Mouse (Mus musculus) liver, embryonic 14.5 days (tissue): ENCODE measurements around the gene Spata31d1b. TPM values are rescaled to one million over a fixed set of nuclear protein-coding genes. Genes with fewer than 3 reads are reported as not detected.

Experiments used
- ATAC-seq: fragments of 200-750 bp; cut with Nextera tagmentation; 2 replicates; pipeline ENCODE4 v1.8.0; 2017; ENCODE audit warnings: moderate number of reproducible peaks, mild to moderate bottlenecking, moderate library complexity; ENCODE audit not compliant: insufficient read depth
- DNase-seq, 3 experiments: peaks; one replicate each; pipeline ENCODE4 v3.0.0-alpha.2; 2012 to 2013; ENCODE audit warnings: low read depth in 3 of 3, low spot score in 3 of 3
- H3K27ac ChIP-seq: fragments of 300-500 bp; sonication (generic); 2 replicates; pipeline ENCODE4 v1.5.1; 2014; ENCODE audit warnings: moderate library complexity, mild to moderate bottlenecking, control low read depth, inconsistent platforms
- H3K27me3 ChIP-seq: fragments of 300-500 bp; sonication (generic); 2 replicates; pipeline ENCODE4 v1.6.1; 2014; ENCODE audit warnings: mild to moderate bottlenecking, low read length, moderate library complexity; ENCODE audit not compliant: control insufficient read depth, insufficient read depth
- H3K36me3 ChIP-seq: fragments of 300-500 bp; sonication (generic); replicated peaks from 2 replicates; pipeline ENCODE4 v1.6.1; 2014; ENCODE audit warnings: low read depth; ENCODE audit not compliant: control insufficient read depth, insufficient read depth
- H3K4me1 ChIP-seq, 2 experiments: fragments of 200-500 bp in 1 of 2; fragments of 300-500 bp in 1 of 2; sonication (generic) in 1 of 2; replicated peaks; 2 replicates each; pipeline ENCODE4 v1.6.1; 2012 to 2014; ENCODE audit warnings: antibody characterized with exemption in 1 of 2, inconsistent platforms in 1 of 2, low read length in 1 of 2; ENCODE audit not compliant: control insufficient read depth in 2 of 2, insufficient read depth in 2 of 2
- H3K4me2 ChIP-seq: fragments of 300-500 bp; sonication (generic); 2 replicates; pipeline ENCODE4 v1.6.1; 2014; ENCODE audit warnings: low read depth, mild to moderate bottlenecking, control low read depth, moderate library complexity
- H3K4me3 ChIP-seq, 2 experiments: fragments of 200-500 bp in 1 of 2; fragments of 300-500 bp in 1 of 2; sonication (generic) in 1 of 2; 2 replicates each; pipeline ENCODE4 v1.5.1; 2012 to 2014; ENCODE audit warnings: low read depth in 2 of 2, low read length in 2 of 2, mild to moderate bottlenecking in 2 of 2, control low read depth in 1 of 2, inconsistent platforms in 1 of 2, moderate library complexity in 1 of 2; ENCODE audit not compliant: insufficient read depth in 1 of 2
- H3K9ac ChIP-seq: fragments of 300-500 bp; sonication (generic); replicated peaks from 2 replicates; pipeline ENCODE4 v1.6.1; 2014; ENCODE audit warnings: mild to moderate bottlenecking, control low read depth, moderate library complexity
- H3K9me3 ChIP-seq: fragments of 300-500 bp; sonication (generic); 2 replicates; pipeline ENCODE4 v1.6.1; 2016; ENCODE audit warnings: low read length, mixed read lengths; ENCODE audit not compliant: control insufficient read depth
- CTCF ChIP-seq: IDR thresholded peaks from 2 replicates; pipeline ENCODE4 v1.5.1; 2016; ENCODE audit warnings: antibody characterized with exemption, low read depth, control low read depth
- EP300 ChIP-seq: IDR thresholded peaks from 2 replicates; pipeline ENCODE4 v1.6.1; 2016; ENCODE audit warnings: antibody characterized with exemption, low read depth
- WGBS: fragments of 180-500 bp; shearing (Covaris S2); extraction: QIAGEN DNeasy Blood & Tissue Kit; methylation state at CpG from one replicate; pipeline ENCODE4 v1.1.7; 2014; ENCODE audit not compliant: insufficient replicate concordance; 5-methylcytosine and 5-hydroxymethylcytosine counted together
- polyA plus RNA-seq, 2 experiments: library from polyadenylated mRNA; depleted of rRNA in 1 of 2; stranded (reverse) in 1 of 2; unstranded in 1 of 2; fragments of >200 nt; fragmentation: Nextera tagmentation in 1 of 2; extraction: Ambion mirVana in 1 of 2; gene quantifications; 2 replicates each; pipeline versions ENCODE4 v1.2.1 to v1.2.3; 2012 to 2014

Gene Spata31d1b
- polyA plus RNA-seq, 2 experiments = not detected

GRCm38 (mm10) chr13:59750310-59750709 lies 38.2 kb downstream of the Spata31d1b start:
- Histone ChIP-seq H3K4me3 (no peak overlapping the region), H3K9me3 (no peaks in the 10 kb centered on the region), H3K27ac (no peak overlapping the region), H3K9ac (no peak overlapping the region), H3K27me3 (no peaks in the 10 kb centered on the region), H3K36me3 (peaks cover 15% of the 10 kb centered on the region), H3K4me1 (no peaks in the 10 kb centered on the region), H3K4me2 (no peak overlapping the region)
- WGBS = 62% methylated on average over 12 of the region's 12 CpGs
- TF ChIP-seq CTCF (no peak), EP300 (no peak)
- ATAC-seq (no peak), DNase-seq (no peak)

- Histone ChIP-seq H3K4me2 (no peak overlapping the region), H3K9ac (no peak overlapping the region), H3K9me3 (no peaks in the 10 kb centered on the region), H3K4me3 (no peak overlapping the region), H3K4me1 (no peaks in the 10 kb centered on the region), H3K27ac (no peak overlapping the region), H3K36me3 (peaks cover 71% of the 10 kb centered on the region), H3K27me3 (no peaks in the 10 kb centered on the region)
- TF ChIP-seq CTCF (no peak), EP300 (no peak)
- WGBS = 88% methylated on average over 7 of the region's 7 CpGs
- DNase-seq = no peak
- peak; percentile 38; the same call in 1 of the 2 replicates for ATAC-seq
Measured at GRCm38 (mm10) chr13:59756906-59757305, 44.8 kb downstream of the Spata31d1b start.

GRCm38 (mm10) chr13:59762791-59763190 lies 50.7 kb downstream of the Spata31d1b start:
- H3K4me2 ChIP-seq = peak overlapping the region; percentile 48
- DNase-seq (peak; percentile 59 to 63 (median 60)), ATAC-seq (peak; percentile 80)
- peak; percentile 65 for TF ChIP-seq EP300
- no peak for TF ChIP-seq CTCF
- H3K9me3 ChIP-seq = no peaks in the 10 kb centered on the region
- peaks cover 39 to 42% of the 10 kb centered on the region in 2 experiments for H3K4me1 ChIP-seq
- peak overlapping the region; percentile 75 for H3K27ac ChIP-seq
- no peaks in the 10 kb centered on the region for H3K27me3 ChIP-seq
- peak overlapping the region; percentile 52 for H3K9ac ChIP-seq
- H3K36me3 ChIP-seq = peaks cover 84% of the 10 kb centered on the region
- 39% methylated on average over 7 of the region's 7 CpGs for WGBS
- H3K4me3 ChIP-seq = peak overlapping the region in 1 of 2 experiments; percentile 1; a peak in 3 of 4 replicates

GRCm38 (mm10) chr13:59766786-59767515 lies 54.9 kb downstream of the Spata31d1b start:
- no peak for DNase-seq
- WGBS = 63% methylated on average over 11 of the region's 11 CpGs
- peak overlapping the region; percentile 96; the same call in 1 of the 2 replicates for H3K27ac ChIP-seq
- H3K9me3 ChIP-seq = no peaks in the 10 kb centered on the region
- TF ChIP-seq EP300 = no peak
- H3K27me3 ChIP-seq = no peaks in the 10 kb centered on the region
- H3K4me3 ChIP-seq = peak overlapping the region; percentile 67 to 98
- no peak for ATAC-seq
- peak overlapping the region; percentile 99 for H3K9ac ChIP-seq
- H3K4me2 ChIP-seq = peak overlapping the region; percentile 90
- H3K4me1 ChIP-seq = peaks cover 51 to 63% of the 10 kb centered on the region in 2 experiments
- peaks cover 53% of the 10 kb centered on the region for H3K36me3 ChIP-seq

GRCm38 (mm10) chr13:59768531-59768930 lies 56.4 kb downstream of the Spata31d1b start:
- peak overlapping the region; percentile 99 for H3K9ac ChIP-seq
- peak overlapping the region; percentile 67 to 98 for H3K4me3 ChIP-seq
- TF ChIP-seq EP300 (no peak), CTCF (no peak)
- H3K4me1 ChIP-seq = peaks cover 46 to 59% of the 10 kb centered on the region in 2 experiments
- WGBS = 18% methylated on average over 13 of the region's 13 CpGs
- H3K9me3 ChIP-seq = no peaks in the 10 kb centered on the region
- peaks cover 54% of the 10 kb centered on the region for H3K36me3 ChIP-seq
- DNase-seq = no peak
- no peak for ATAC-seq
- peak overlapping the region; percentile 96 for H3K27ac ChIP-seq
- no peaks in the 10 kb centered on the region for H3K27me3 ChIP-seq
- peak overlapping the region; percentile 90 for H3K4me2 ChIP-seq

Other genes with a start within 250 kb of the Spata31d1b start
- gene Agtpbp1, start 127.1 kb upstream of the Spata31d1b start, polyA plus RNA-seq (2012; rRNA removed) = 4.8 and 5.3 TPM in 2 replicates
- gene Agtpbp1, start 127.1 kb upstream of the Spata31d1b start, polyA plus RNA-seq (2014; fragmentation: Nextera tagmentation; extraction: Ambion mirVana) = 9.6 and 10.3 TPM in 2 replicates
- gene Naa35, start 127.0 kb upstream of the Spata31d1b start, polyA plus RNA-seq (2012; rRNA removed) = 12.0 and 12.6 TPM in 2 replicates
- 23.2 and 27.1 TPM in 2 replicates for gene Naa35, start 127.0 kb upstream of the Spata31d1b start, polyA plus RNA-seq (2014; fragmentation: Nextera tagmentation; extraction: Ambion mirVana)
- 19.8 and 25.5 TPM in 2 replicates for gene Golm1, start 36.5 kb upstream of the Spata31d1b start, polyA plus RNA-seq (2012; rRNA removed)
- gene Golm1, start 36.5 kb upstream of the Spata31d1b start, polyA plus RNA-seq (2014; fragmentation: Nextera tagmentation; extraction: Ambion mirVana) = 43.3 and 44.8 TPM in 2 replicates
- gene 4921517D22Rik, start 18.2 kb upstream of the Spata31d1b start, polyA plus RNA-seq (2012; rRNA removed) = not detected in 2 replicates
- not detected in 2 replicates for gene 4921517D22Rik, start 18.2 kb upstream of the Spata31d1b start, polyA plus RNA-seq (2014; fragmentation: Nextera tagmentation; extraction: Ambion mirVana)
- gene Spata31d1a, start 2.0 kb upstream of the Spata31d1b start, polyA plus RNA-seq (2012; rRNA removed) = 0.01 TPM in 1 of 2 replicates, not detected in the other
- not detected in 2 replicates for gene Spata31d1a, start 2.0 kb upstream of the Spata31d1b start, polyA plus RNA-seq (2014; fragmentation: Nextera tagmentation; extraction: Ambion mirVana)
- gene Spata31d1d, start 19.5 kb downstream of the Spata31d1b start, polyA plus RNA-seq (2012; rRNA removed) = 0.02 TPM in 1 of 2 replicates, not detected in the other
- 0.03 TPM in 1 of 2 replicates, not detected in the other for gene Spata31d1d, start 19.5 kb downstream of the Spata31d1b start, polyA plus RNA-seq (2014; fragmentation: Nextera tagmentation; extraction: Ambion mirVana)
- gene 1700014D04Rik, start 34.5 kb downstream of the Spata31d1b start, polyA plus RNA-seq (2012; rRNA removed) = 0.02 and 0.03 TPM in 2 replicates
- 0.03 and 0.33 TPM in 2 replicates for gene 1700014D04Rik, start 34.5 kb downstream of the Spata31d1b start, polyA plus RNA-seq (2014; fragmentation: Nextera tagmentation; extraction: Ambion mirVana)
- 120 and 138 TPM in 2 replicates for gene Isca1, start 57.5 kb downstream of the Spata31d1b start, polyA plus RNA-seq (2012; rRNA removed)
- gene Isca1, start 57.5 kb downstream of the Spata31d1b start, polyA plus RNA-seq (2014; fragmentation: Nextera tagmentation; extraction: Ambion mirVana) = 252 and 281 TPM in 2 replicates
- 0.35 TPM in 1 of 2 replicates, not detected in the other for gene Gm49354, start 70.0 kb downstream of the Spata31d1b start, polyA plus RNA-seq (2012; rRNA removed)
- gene Gm49354, start 70.0 kb downstream of the Spata31d1b start, polyA plus RNA-seq (2014; fragmentation: Nextera tagmentation; extraction: Ambion mirVana) = not detected in 2 replicates
- gene Tut7, start 110.9 kb downstream of the Spata31d1b start, polyA plus RNA-seq (2012; rRNA removed) = 21.7 and 40.3 TPM in 2 replicates
- 45.3 and 47.0 TPM in 2 replicates for gene Tut7, start 110.9 kb downstream of the Spata31d1b start, polyA plus RNA-seq (2014; fragmentation: Nextera tagmentation; extraction: Ambion mirVana)